Mouse (Mus musculus): ENCODE results near the gene Terb1.

DNA sequence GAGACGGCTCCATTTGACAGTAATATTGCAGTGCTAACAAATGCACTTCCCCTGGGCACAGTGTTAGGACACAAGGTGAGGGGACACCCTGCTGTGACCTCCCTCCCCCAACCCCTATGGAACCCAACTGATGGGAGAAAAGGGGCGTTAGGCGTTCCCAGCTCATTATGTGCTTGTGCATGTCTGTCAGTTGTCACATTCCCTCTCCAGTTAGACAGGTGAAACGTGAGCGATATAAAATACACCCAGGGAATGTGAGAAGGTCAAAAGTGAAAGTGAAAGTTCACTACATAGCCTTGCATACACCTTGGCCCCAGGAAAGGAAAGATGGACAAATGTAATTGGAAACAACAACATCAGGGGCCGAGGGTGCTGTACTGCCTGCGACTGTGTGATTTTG lies 25.7 kb upstream of the Terb1 start:
- TF ChIP-seq CTCF (conservative IDR thresholded peaks at IDR 0.05; ENCODE audit: insufficient read depth, insufficient read length, low read depth, low read length) (no peak), POLR2A (IDR thresholded peaks at IDR 0.05; ENCODE audit: low read depth, low read length) (no peak)

Measured in kidney, adult 2 months (tissue).